Mouse (Mus musculus): Measurements from ENCODE around the gene Atg4c. TPM values are rescaled to one million over a fixed set of nuclear protein-coding genes. Genes with fewer than 3 reads are reported as not detected.

Atg4c gene
- total RNA-seq, 2 experiments from 2014 or later: 4.3 to 4.5 TPM

DNA sequence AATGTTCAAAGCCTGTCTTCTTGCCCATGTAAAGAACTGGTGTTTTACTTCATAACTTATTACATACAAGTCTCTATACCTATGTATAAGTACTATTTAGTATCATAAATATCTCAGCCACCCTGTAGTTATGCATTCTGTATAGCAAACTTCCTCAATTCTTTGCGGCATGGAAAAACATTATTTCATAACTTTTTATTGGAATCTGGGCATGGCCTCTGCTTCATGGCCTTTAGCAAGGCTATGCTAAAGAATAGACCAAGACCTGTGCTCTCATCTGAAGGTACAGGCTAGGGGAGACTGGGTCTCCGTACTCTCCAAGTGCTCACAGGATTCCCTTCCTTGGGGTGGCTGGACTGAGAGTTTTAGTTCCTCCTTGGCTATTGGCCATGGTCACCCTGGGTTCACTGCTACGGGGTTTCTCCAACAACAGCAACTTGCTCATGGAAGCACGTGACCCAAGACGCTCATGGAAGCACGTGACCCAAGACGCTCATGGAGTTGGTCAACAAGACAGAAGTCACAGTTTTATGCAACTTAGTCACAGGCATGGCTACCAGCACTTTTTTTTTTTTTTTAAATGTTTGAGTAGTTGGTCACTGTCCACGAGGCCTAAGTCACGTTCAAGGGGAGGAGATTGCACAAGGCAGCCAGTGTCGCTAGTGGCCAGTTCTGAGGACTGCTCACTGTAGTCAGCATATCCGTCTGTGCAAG is 7.2 kb upstream of the Atg4c start:
- no peak for DNase-seq

- DNase-seq: no peak
Observed at GRCm38 (mm10) chr4:99192640-99193039, 1.1 kb upstream of the Atg4c start.

DNA sequence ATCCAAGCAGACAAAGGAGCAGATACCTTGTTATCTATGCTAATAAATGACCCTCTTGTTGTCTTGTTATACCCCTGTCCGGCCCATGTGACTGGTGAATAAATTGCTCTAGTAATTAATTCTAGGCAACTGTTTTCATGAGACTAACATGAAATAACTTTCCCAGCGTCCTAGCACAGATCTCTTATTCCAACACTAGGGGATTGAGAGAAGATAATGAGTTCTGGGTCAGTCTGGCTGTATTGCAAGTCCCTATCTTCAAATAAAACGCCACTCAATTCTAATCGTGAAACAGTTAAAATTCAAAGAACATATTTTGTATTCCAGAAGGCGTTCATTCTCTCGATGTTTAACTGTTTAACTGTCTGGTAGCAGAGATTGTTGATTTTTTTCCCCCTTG is 520 bp upstream of the Atg4c start:
- no peak for DNase-seq

DNA sequence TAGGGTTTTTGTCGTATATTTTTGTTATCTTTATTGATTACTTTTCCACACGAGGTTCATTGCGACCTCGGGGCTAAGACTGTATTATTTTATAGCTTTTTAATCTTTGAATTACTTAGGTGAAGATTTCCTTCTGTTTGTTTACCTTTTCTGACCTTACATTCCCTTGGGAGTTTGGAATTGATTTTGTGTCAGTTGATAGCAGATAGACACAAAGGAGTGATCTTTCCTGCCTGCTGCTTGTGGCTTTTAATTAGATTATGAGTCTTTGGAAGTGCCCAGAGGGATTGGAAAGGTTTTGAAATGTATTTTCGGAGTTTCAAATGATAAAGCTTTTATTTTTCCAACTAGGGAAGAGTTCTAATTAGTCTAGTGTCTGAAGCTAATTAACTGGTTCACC is 1.1 kb downstream of the Atg4c start:
- no peak for DNase-seq

GRCm38 (mm10) chr4:99198721-99199120 is 5.0 kb downstream of the Atg4c start:
- no peak for DNase-seq

DNA sequence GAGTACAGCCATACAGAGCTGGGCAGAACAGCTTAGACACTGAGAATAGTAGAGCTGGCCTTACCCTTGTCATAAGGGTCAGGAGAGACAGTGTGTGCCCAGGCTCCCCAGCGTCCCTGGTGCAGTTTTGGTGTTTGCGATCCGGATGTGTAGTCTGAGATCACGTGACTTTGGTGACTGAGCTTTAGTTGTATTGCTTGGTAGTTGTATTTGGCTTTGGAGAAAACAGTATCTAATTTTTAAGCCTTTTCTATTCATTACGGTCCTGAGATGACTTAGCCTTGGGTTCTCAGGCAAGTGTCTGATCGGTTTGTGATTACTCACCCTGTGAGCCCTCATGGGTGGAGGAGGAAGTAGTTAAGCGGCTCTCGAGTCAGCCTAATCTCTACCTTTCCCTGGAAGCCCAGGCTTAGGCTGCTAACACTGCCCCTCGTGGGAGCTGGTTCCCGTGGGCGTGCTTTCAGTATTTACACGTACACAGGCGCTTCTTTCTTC is 6.1 kb downstream of the Atg4c start:
- no peak for DNase-seq

DNA sequence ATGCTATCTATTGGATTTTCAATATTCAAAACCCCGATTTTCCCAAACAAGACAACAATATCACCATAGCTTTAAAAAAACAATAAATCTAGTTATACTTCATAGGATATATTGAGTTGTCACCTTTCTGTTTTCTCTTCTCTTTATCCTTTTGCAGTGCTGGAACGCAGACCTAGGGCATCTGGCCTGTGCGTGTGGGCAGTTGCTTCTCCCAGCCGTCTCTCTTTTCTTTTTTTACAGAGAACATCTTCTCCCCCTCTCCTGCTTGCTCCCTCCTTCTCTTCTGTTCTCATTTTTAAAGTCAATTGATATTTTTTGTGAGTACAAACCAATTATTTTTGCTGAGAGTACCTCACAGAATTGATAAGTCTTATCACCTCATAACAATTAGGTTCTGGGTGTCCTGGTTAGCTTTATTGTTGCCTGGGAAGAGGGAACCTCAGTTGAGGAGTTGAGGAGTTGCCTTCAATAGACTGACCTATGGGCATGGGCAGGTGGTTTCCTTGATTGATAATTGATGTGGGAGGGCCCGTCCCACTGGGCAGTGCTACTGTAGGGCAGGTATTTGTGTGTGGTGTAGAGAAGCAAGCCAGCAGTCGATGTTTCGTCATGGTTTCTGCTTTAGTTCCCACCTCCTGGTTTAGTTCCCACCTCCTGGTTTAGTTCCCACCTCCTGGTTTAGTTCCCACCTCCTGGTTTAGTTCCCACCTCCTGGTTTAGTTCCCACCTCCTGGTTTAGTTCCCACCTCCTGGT is 6.8 kb downstream of the Atg4c start:
- no peak for DNase-seq

GRCm38 (mm10) chr4:99205773-99206172 is 12.0 kb downstream of the Atg4c start:
- DNase-seq: no peak

DNA sequence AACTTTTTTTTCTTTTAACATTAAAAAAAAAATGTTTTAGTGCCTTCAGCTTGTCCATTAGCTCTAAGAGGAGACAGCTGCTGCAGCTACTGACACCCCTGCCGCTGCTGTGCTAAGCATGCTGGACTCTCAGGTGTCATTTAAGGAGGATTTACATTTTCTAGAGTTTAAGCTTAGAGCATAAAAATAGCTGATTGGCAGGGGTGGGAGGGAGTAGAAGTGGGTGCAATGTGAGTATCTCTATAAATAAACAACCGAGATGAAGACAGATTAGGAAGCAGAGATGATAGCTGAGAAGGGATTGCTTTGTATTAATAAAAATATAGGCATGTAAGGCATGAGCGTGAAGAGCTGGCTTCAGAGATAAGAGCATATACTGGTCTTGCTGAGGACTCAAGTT is 12.6 kb downstream of the Atg4c start:
- DNase-seq: no peak

DNA sequence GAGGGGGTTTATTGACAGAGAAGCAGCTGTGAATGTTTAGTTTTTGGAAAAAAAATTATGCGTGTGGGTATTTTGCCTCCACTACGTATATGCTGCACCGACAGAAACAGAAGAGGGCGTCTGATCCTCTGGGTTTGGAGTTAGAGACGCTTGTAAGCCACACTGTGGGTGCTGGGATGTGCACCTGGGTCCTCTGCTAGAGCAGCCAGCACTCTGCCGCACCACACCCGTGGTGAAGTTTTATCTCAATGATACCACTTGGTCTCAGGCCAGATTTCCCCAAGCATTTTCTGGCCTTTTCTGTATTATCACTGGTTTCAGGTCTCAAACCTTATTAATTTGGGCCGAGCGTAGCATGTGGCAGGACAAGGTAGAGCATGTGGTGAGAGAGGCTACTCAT is 16.4 kb downstream of the Atg4c start:
- DNase-seq: no peak

- no peak for DNase-seq
Observed at GRCm38 (mm10) chr4:99211606-99212005, 17.9 kb downstream of the Atg4c start.

- no peak for DNase-seq
Observed at GRCm38 (mm10) chr4:99213123-99213522, 19.4 kb downstream of the Atg4c start.

DNA sequence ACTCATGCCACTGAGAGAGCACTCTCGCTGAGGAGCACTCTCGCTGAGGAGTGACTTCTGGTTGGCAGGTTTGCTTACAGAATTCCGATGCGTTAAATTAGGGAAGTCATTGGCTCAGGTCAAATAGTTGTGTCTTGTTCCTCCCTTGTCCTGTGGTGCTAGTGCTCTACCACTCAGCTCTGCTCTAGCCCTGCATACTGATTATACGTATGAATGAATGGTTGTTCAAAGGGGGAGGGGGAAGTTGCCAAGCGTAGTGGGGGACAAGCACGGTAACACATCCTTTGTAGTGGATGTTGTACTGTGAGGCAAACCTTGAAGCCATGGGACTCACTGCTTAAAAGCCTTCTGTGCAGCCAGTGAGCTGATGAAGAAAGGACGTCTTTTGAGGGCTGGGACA is 28.5 kb downstream of the Atg4c start:
- DNase-seq: no peak

DNA sequence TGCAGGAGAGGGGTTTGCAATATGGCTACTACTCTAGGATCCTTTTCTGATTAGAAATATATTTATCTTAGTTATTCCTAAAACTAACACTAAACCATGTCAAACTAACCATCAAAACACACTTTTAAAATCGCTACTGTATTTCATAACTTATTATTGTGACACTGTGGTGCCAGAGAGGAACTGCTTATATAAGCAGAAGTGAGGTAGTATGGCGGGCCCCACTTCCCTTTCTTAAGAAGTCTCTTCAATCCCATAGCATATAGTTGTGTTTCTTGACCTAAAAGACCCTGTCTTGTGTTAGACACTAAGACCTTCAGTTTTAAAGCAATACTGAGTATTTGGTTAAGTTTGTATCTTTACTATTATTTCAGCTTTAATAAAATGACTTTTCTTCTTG is 31.1 kb downstream of the Atg4c start:
- DNase-seq: no peak

DNA sequence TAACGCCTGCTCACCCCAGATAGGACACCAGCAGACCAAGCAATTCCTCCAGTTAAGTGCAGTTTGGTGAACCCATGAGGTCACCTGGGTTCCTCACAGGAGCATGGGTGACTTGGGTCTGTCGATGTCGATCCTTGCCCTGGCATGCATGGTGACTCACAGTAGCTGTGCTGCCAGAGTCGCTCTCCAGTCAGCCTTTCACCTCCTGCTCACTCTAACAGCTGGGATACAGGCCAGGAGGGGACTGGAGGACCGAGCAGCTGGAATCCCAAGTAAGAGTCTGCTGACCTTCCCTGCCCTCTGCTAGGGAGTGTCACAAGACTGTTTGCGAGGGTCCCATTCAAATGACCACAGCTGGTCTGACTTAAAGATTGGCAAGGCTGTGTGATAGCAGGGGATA is 33.5 kb downstream of the Atg4c start:
- no peak for DNase-seq

DNA sequence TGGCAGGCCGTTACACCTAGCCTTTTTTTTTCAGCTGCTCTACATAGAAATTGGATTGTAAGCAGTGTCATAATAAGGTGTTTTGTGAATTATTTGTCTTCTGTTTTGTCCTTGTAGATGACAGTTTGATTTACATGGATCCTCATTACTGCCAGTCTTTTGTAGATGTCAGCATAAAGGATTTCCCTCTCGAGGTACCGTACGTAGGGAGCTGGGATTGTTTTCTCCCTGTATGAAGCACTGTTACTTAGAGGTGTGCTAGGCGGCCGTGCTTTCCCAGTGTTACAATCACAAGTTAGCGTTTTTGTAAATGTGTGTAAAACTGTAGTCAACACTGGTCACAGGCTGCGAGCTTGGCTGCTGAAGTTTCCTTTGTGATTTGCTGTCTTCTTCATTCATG is 35.6 kb downstream of the Atg4c start:
- no peak for DNase-seq

- DNase-seq: no peak
Observed at GRCm38 (mm10) chr4:99235203-99235856, 41.6 kb downstream of the Atg4c start.

DNA sequence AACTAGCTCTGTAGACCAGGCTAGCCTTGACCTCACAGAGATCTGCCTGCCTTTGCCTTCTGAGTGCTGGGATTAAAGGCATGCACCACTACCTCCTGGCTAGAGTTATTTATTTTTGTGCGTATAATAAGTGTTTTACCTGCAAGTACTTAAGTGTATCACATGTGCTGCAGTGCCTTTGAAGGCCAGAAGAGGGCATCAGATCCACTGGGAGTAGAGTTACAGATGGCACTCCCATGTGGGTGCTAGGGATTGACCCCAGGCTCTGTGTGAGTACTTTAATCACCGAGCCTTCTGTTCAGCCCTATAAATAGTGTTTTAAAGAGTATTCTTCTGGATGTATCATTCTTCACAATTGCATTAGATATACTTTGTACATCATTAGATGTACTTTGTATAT is 44.6 kb downstream of the Atg4c start:
- DNase-seq: no peak

GRCm38 (mm10) chr4:99241674-99242073 is 47.9 kb downstream of the Atg4c start:
- DNase-seq: no peak

DNA sequence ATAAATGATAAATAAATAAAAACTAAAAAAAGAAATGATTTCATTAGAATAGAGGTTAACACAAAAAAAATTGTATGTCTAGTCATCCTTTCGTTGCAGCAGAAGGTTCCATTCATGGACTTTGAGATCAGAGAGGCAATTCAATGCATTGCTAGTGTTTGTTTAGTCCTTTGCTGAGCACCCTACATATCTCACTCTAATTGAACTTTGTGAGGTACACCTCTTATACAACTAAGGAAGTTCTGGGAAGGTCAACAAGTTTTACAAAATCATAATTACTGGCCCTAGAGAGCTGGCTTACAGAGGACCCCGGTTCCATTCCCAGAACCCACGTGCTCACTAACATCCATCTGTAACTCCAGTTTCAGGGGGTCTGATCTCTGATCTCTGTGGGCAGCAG is 55.6 kb downstream of the Atg4c start:
- no peak for DNase-seq

DNA sequence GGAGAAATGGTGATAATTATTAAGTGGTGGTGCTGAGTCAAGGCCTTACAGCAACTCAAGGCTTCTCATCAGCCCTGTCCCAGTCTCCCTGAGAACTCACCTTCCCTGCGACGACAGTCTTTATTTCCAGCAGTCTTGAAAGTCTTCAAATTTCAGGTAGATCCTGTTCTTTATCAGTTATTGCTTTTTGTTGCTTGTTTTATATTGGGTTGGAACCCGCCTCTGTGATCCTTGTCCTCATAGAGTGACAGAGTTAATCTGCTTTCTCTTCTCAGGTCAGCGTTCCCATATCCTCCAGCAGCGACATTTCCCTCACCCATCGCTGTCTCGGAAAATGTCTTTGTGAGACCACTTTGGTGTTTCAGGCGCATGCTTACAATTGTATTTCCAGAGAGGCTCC is 56.1 kb downstream of the Atg4c start:
- DNase-seq: no peak

DNA sequence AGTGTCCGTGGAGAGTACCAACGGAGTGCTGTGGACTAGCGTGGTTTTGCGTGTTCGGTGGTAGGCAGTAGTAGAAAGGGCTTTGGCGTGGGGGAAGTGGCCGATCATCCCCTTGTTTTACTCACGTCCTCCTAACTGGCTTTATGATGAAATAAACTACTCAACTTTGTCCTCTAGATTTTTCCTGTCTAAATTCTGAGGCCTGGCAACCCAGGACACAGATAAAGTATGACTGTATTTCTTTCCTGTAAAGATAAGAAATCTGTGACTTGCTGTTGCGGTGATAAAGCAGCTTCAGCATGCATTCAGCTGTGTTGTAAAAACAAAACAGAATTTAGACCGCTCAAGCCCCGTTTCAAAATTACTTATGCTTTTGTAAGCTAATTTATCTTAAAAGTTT is 59.2 kb downstream of the Atg4c start:
- no peak for DNase-seq

DNA sequence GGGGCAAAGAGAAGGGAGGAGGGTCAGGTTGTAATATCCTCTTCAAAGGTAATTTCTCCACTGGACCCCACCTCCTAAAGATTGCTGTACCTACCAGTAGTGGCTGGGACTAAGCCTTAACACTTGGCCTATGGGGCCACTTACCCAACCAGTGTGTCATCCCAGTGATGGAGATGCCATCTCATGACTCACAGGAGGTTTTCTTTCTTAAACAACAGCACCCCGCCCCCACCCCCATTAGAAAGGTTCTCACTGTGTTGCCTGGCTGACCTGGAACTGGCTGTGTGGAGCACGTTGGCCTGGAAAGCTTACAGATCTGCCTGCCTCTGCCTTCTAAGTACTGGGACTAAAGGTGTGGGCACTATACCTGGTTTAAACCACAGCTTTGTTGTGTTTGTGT is 69.5 kb downstream of the Atg4c start:
- DNase-seq: no peak
